Mouse (Mus musculus): ENCODE data around the gene Adgrd1. TPM values are rescaled to one million over a fixed set of nuclear protein-coding genes. Genes with fewer than 3 reads are reported as not detected.

Gene Adgrd1
- polyA plus RNA-seq, 1 experiment from 2014 or later = 1.8 TPM

DNA sequence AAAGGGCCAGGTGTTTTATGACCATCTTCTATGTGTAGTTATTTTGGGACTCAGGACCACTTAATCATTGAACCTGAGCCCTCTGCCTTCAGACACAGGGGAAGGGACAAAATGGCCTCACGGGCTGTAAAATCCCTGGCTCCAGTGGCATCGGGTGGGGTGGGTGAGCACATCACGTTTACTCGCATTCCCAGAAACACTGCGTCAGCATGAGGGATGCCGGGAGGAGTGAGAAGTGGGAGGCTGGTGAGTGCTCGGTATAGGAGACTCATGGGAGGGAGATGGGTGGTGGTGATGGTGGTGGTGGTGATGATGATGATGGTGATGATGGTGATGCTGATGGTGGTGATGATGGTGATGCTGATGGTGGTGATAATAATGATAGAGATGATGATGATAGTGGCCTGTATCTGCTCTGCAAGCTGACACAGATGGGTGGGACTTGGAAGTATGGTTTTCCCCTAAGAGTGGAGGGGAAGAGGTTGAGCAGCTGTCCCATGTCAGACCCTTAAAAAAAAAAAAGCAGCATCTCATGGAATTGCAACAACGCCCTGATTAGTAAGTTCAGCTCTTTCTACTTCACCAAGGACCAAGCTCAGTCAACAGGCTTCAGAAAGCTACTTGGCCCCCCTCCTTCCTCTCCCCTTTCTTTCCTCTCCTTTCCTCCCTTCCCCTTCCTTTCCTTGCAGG, 29.9 kb upstream of the Adgrd1 start:
- Histone ChIP-seq H3K36me3 (ENCODE audit: insufficient read depth, low read length) (no peaks in the 10 kb centered on the region), H3K27me3 (replicated peaks; ENCODE audit: insufficient read depth, low read length) (no peaks in the 10 kb centered on the region), H3K4me1 (ENCODE audit: insufficient read depth, low read depth, low read length) (no peaks in the 10 kb centered on the region), H3K4me2 (replicated peaks; ENCODE audit: low read depth, low read length) (no peak overlapping the region), H3K9me3 (ENCODE audit: low read length) (no peaks in the 10 kb centered on the region), H3K4me3 (ENCODE audit: low read depth, low read length) (no peak overlapping the region), H3K9ac (replicated peaks; ENCODE audit: low read depth) (no peak overlapping the region), H3K27ac (ENCODE audit: low read length) (no peak overlapping the region)
- no peak for TF ChIP-seq EP300 (IDR thresholded peaks at IDR 0.05)
- TF ChIP-seq CTCF (IDR thresholded peaks at IDR 0.05) = no peak
- 79% methylated on average over 8 of the region's 8 CpGs for WGBS
- peak; percentile 52 for DNase-seq (ENCODE audit: low spot score)
- peak; percentile 26 for ATAC-seq

DNA sequence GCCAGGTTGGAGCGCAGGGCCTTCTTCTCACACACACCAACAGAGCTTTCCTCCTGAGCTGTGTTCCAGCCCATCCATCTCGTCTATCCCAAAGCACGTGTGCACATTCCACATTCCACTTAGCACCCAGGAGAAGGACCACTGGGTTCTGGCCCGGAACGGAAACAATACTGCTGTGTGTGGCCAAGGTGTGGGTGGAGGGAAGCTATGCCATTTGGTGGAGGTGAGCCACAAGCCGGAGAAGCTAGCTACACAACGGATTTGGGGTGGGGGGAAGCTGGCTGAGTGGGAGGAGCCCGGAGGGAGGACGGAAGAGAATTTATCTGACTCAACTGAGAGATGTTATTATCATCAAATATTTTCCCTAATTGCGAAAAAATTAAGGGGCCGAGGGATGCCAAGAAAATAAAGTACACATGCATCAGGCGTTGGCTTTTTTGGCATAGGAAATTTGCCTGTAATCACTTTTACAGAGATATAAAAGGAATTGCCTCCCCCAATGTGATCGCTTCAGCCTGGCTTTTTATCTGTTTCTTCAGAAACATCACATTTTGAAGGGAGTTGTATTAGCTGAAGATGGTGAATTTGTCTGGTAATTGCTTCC, 29.2 kb upstream of the Adgrd1 start:
- TF ChIP-seq EP300 (IDR thresholded peaks at IDR 0.05) = no peak
- TF ChIP-seq CTCF (IDR thresholded peaks at IDR 0.05) = no peak
- no peak overlapping the region for H3K27ac ChIP-seq (ENCODE audit: low read length)
- ATAC-seq (peak; percentile 14), DNase-seq (ENCODE audit: low spot score) (peak; percentile 35)
- no peaks in the 10 kb centered on the region for H3K9me3 ChIP-seq (ENCODE audit: low read length)
- H3K4me2 ChIP-seq (replicated peaks; ENCODE audit: low read depth, low read length) = no peak overlapping the region
- no peak overlapping the region for H3K4me3 ChIP-seq (ENCODE audit: low read depth, low read length)
- H3K36me3 ChIP-seq (ENCODE audit: insufficient read depth, low read length) = no peaks in the 10 kb centered on the region
- no peaks in the 10 kb centered on the region for H3K27me3 ChIP-seq (replicated peaks; ENCODE audit: insufficient read depth, low read length)
- no peak overlapping the region for H3K9ac ChIP-seq (replicated peaks; ENCODE audit: low read depth)
- H3K4me1 ChIP-seq (ENCODE audit: insufficient read depth, low read depth, low read length) = no peaks in the 10 kb centered on the region
- 46% methylated on average over 13 of the region's 13 CpGs for WGBS

- Histone ChIP-seq H3K36me3 (ENCODE audit: insufficient read depth, low read length) (no peaks in the 10 kb centered on the region), H3K27ac (ENCODE audit: low read length) (no peak overlapping the region), H3K4me3 (ENCODE audit: low read depth, low read length) (no peak overlapping the region), H3K27me3 (replicated peaks; ENCODE audit: insufficient read depth, low read length) (no peaks in the 10 kb centered on the region), H3K4me1 (ENCODE audit: insufficient read depth, low read depth, low read length) (no peaks in the 10 kb centered on the region), H3K9me3 (ENCODE audit: low read length) (no peaks in the 10 kb centered on the region), H3K4me2 (replicated peaks; ENCODE audit: low read depth, low read length) (no peak overlapping the region), H3K9ac (replicated peaks; ENCODE audit: low read depth) (no peak overlapping the region)
- WGBS = 63% methylated on average over 14 of the region's 14 CpGs
- ATAC-seq = no peak
- DNase-seq (ENCODE audit: low spot score) = no peak
- TF ChIP-seq EP300 (IDR thresholded peaks at IDR 0.05) (no peak), CTCF (IDR thresholded peaks at IDR 0.05) (no peak)
Measured at GRCm38 (mm10) chr5:129071761-129072280, 24.7 kb upstream of the Adgrd1 start.

GRCm38 (mm10) chr5:129073404-129073803, 23.1 kb upstream of the Adgrd1 start:
- no peak for ATAC-seq
- H3K4me1 ChIP-seq (ENCODE audit: insufficient read depth, low read depth, low read length) = no peaks in the 10 kb centered on the region
- no peaks in the 10 kb centered on the region for H3K9me3 ChIP-seq (ENCODE audit: low read length)
- no peak overlapping the region for H3K9ac ChIP-seq (replicated peaks; ENCODE audit: low read depth)
- no peaks in the 10 kb centered on the region for H3K27me3 ChIP-seq (replicated peaks; ENCODE audit: insufficient read depth, low read length)
- DNase-seq (ENCODE audit: low spot score) = no peak
- TF ChIP-seq EP300 (IDR thresholded peaks at IDR 0.05) = no peak
- no peak for TF ChIP-seq CTCF (IDR thresholded peaks at IDR 0.05)
- H3K4me3 ChIP-seq (ENCODE audit: low read depth, low read length) = no peak overlapping the region
- 40% methylated on average over 6 of the region's 6 CpGs for WGBS
- H3K27ac ChIP-seq (ENCODE audit: low read length) = no peak overlapping the region
- H3K4me2 ChIP-seq (replicated peaks; ENCODE audit: low read depth, low read length) = no peak overlapping the region
- no peaks in the 10 kb centered on the region for H3K36me3 ChIP-seq (ENCODE audit: insufficient read depth, low read length)

DNA sequence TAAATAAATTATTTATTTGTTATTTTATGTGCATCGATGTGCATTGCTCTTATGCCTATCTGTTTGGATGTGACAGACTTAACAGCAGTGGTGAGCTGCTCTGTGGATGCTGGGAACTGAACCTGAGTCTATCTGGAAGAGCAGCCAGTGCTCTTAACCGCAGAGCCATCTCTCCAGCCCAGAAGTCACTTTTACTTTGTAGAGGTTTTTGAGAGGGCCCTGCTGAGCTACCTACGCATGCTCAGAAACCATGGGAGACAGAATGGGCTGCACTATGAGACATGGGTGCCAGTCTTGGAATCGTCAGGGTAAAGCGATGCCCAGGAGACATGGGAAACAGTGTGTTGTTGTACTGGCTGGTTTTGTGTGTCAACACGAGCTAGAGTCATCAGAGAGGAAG, 20.5 kb upstream of the Adgrd1 start:
- ATAC-seq = no peak
- no peak for DNase-seq (ENCODE audit: low spot score)
- no peak overlapping the region for H3K9ac ChIP-seq (replicated peaks; ENCODE audit: low read depth)
- no peak overlapping the region for H3K27ac ChIP-seq (ENCODE audit: low read length)
- H3K4me1 ChIP-seq (ENCODE audit: insufficient read depth, low read depth, low read length) = no peaks in the 10 kb centered on the region
- H3K36me3 ChIP-seq (ENCODE audit: insufficient read depth, low read length) = no peaks in the 10 kb centered on the region
- TF ChIP-seq CTCF (IDR thresholded peaks at IDR 0.05) = no peak
- TF ChIP-seq EP300 (IDR thresholded peaks at IDR 0.05) = no peak
- no peak overlapping the region for H3K4me3 ChIP-seq (ENCODE audit: low read depth, low read length)
- no peak overlapping the region for H3K4me2 ChIP-seq (replicated peaks; ENCODE audit: low read depth, low read length)
- 76% methylated on average over 6 of the region's 6 CpGs for WGBS
- no peaks in the 10 kb centered on the region for H3K27me3 ChIP-seq (replicated peaks; ENCODE audit: insufficient read depth, low read length)
- H3K9me3 ChIP-seq (ENCODE audit: low read length) = no peaks in the 10 kb centered on the region

DNA sequence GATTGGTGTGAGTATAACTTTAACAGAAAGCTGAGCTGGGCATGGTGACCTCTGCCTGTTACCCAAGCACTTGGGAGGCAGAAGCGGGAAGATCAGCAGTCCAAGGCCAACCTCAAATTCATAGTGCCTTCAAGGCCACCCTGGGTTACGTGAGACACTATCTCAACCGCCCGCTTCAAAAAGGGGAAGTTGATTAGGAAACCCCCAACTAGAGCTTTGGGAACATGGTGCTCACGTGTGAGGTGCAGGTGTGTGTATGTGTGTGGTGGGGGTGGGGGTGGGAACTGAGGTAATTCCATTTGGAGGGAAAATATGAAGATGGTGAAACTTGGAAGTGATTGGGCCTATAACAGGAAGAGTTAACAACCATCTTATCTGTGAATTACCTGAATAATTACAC, 19.3 kb upstream of the Adgrd1 start:
- no peak overlapping the region for H3K27ac ChIP-seq (ENCODE audit: low read length)
- no peaks in the 10 kb centered on the region for H3K9me3 ChIP-seq (ENCODE audit: low read length)
- H3K4me3 ChIP-seq (ENCODE audit: low read depth, low read length) = no peak overlapping the region
- H3K9ac ChIP-seq (replicated peaks; ENCODE audit: low read depth) = no peak overlapping the region
- no peak for DNase-seq (ENCODE audit: low spot score)
- H3K4me1 ChIP-seq (ENCODE audit: insufficient read depth, low read depth, low read length) = no peaks in the 10 kb centered on the region
- H3K36me3 ChIP-seq (ENCODE audit: insufficient read depth, low read length) = no peaks in the 10 kb centered on the region
- WGBS = 80% methylated on average over 5 of the region's 5 CpGs
- no peak overlapping the region for H3K4me2 ChIP-seq (replicated peaks; ENCODE audit: low read depth, low read length)
- TF ChIP-seq CTCF (IDR thresholded peaks at IDR 0.05) (no peak), EP300 (IDR thresholded peaks at IDR 0.05) (no peak)
- ATAC-seq = no peak
- H3K27me3 ChIP-seq (replicated peaks; ENCODE audit: insufficient read depth, low read length) = no peaks in the 10 kb centered on the region

Measured in lung, postnatal 0 days (tissue).